Mouse (Mus musculus): Measurements from ENCODE around the gene S100g. TPM values are rescaled to one million over a fixed set of nuclear protein-coding genes. Genes with fewer than 3 reads are reported as not detected.

S100g gene
- total RNA-seq (2023), result not detected

GRCm38 (mm10) chrX:162964383-162964782 is at the start of gene S100g:
Gene S100g (minus strand): TSS chrX:162964599.

Other genes starting within 250 kb of the S100g start
- gene Rbbp7, start 204.2 kb downstream of the S100g start, total RNA-seq (2023), result 116 TPM
- gene Txlng, start 135.1 kb downstream of the S100g start, total RNA-seq (2023), result 33.3 TPM
- 19.0 TPM for gene Syap1, start 76.2 kb downstream of the S100g start, total RNA-seq (2023)
- 145 TPM for gene Ctps2, start 63.4 kb downstream of the S100g start, total RNA-seq (2023)

Data from CD8-positive naive resting alpha-beta T cell, adult 57 days (primary cell).